8 mouse cellular contexts compared by ENCODE assay signal in genomic region chr11:107545747-107546476, GRCm38 (mm10). TPM values are rescaled to one million over a fixed set of nuclear protein-coding genes. Genes with fewer than 3 reads are reported as not detected.
DNase-seq lines count a peak whose midpoint lies in the region; ATAC-seq lines count a peak whose summit lies in the region.

No protein-coding gene starts in this region.

- no peaks in the 10 kb centered on the region for H3K9me3 ChIP-seq in embryonic facial prominence, embryonic 10.5 days
- no peaks in the 10 kb centered on the region for H3K9me3 ChIP-seq in lung, embryonic 15.5 days

- intact Hi-C loops in gastrocnemius, postnatal 14 days (cut with DNase I; ENCODE audit: low total_unique reads) = no loop called here

- H3K27ac ChIP-seq in embryonic facial prominence, embryonic 10.5 days (replicated peaks) = peak overlapping the region; percentile 90
- H3K27ac ChIP-seq in lung, embryonic 15.5 days = no peak overlapping the region

- H3K9ac ChIP-seq in lung, embryonic 15.5 days = no peak overlapping the region

- ATAC-seq in lung, embryonic 15.5 days (ENCODE audit: borderline replicate concordance, extremely low read depth, low FRiP score, low TSS enrichment) = no peak
- ATAC-seq in cerebellum, adult (ENCODE audit: insufficient number of reproducible peaks, low FRiP score, low TSS enrichment) = no peak

- H3K4me1 ChIP-seq in embryonic facial prominence, embryonic 10.5 days = peaks cover 20% of the 10 kb centered on the region
- H3K4me1 ChIP-seq in lung, embryonic 15.5 days = peaks cover 19% of the 10 kb centered on the region

- no peaks in the 10 kb centered on the region for H3K27me3 ChIP-seq in embryonic facial prominence, embryonic 10.5 days (replicated peaks; ENCODE audit: low read depth, poor library complexity, severe bottlenecking)
- H3K27me3 ChIP-seq in lung, embryonic 15.5 days = no peaks in the 10 kb centered on the region

- H3K4me3 ChIP-seq in embryonic facial prominence, embryonic 10.5 days = peak overlapping the region; percentile 98
- H3K4me3 ChIP-seq in lung, embryonic 15.5 days = peak overlapping the region; percentile 99; the same call in 1 of the 2 replicates

- H3K4me2 ChIP-seq in lung, embryonic 15.5 days = peak overlapping the region; percentile 98

- peak; percentile 67 for DNase-seq in ES-CJ7 (ENCODE audit: low read depth, low spot score)
- peak; percentile 18 for DNase-seq in embryonic facial prominence, embryonic 10.5 days (ENCODE audit: low spot score)
- peak; percentile 28 for DNase-seq in kidney, adult 18-20 months
- DNase-seq in spleen, adult 12 weeks (ENCODE audit: low spot score) = no peak
- DNase-seq in gastrocnemius, postnatal 14 days = no peak
- no peak for DNase-seq in urinary bladder, adult 2 months (ENCODE audit: low spot score)

- 18% methylated on average over 13 of the region's 13 CpGs for WGBS in embryonic facial prominence, embryonic 10.5 days
- WGBS in lung, embryonic 15.5 days = 25% methylated on average over 13 of the region's 13 CpGs

- peaks cover 12% of the 10 kb centered on the region for H3K36me3 ChIP-seq in embryonic facial prominence, embryonic 10.5 days (replicated peaks)
- H3K36me3 ChIP-seq in lung, embryonic 15.5 days = peaks cover 14% of the 10 kb centered on the region; the same call in 1 of the 2 replicates

RNA-seq across cellular contexts. Expression of gene Helz, which starts 1.8 kb away (rescaled TPM):
- polyA plus RNA-seq in embryonic facial prominence, embryonic 10.5 days (2016; fragmentation: Nextera tagmentation; extraction: Ambion mirVana) = 24.1 and 26.6 TPM in 2 replicates
- polyA plus RNA-seq in lung, embryonic 15.5 days (2015; fragmentation: Nextera tagmentation; extraction: Ambion mirVana) = 17.1 and 20.2 TPM in 2 replicates
- total RNA-seq in gastrocnemius, postnatal 14 days (2021) = 10 to 100 TPM; 14.0 to 17.3 TPM
- 7.5 and 10.4 TPM in 2 replicates for polyA plus RNA-seq in urinary bladder, adult 2 months (2012; rRNA removed)

Comparison
In these comparisons a context has a peak if more than half of its experiments do, and no peak if none do; other contexts are left out.
1. DNase-seq: peak in ES-CJ7 (single experiment), embryonic facial prominence, embryonic 10.5 days (single experiment) and kidney, adult 18-20 months (single experiment); none in spleen, adult 12 weeks (single experiment), gastrocnemius, postnatal 14 days (single experiment) and urinary bladder, adult 2 months (single experiment).